Mouse (Mus musculus): ENCODE measurements around the gene Sox6.

The Sox6 gene

DNA sequence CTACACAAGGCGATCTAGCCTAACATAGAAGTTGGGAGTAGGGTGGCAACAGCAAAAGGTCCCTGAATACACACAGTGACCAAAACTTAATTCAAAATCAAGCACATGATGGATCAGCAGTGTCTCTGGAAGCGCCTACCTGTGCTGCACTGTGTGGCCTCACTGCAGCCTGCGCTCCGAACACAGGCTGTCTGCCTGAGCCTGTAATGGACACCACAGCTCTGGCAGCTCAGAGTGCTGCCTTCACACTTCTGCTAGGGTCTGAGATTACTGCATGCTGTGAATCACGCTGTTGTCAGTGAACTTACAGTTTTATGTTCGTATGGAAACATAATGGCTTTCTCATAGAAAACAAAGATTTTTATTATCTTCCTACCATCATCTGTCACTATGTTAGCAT is 532.2 kb downstream of the Sox6 start:
- DNase-seq (ENCODE audit: low read depth in 1 of 2, low spot score in 2 of 2) = no peak

DNA sequence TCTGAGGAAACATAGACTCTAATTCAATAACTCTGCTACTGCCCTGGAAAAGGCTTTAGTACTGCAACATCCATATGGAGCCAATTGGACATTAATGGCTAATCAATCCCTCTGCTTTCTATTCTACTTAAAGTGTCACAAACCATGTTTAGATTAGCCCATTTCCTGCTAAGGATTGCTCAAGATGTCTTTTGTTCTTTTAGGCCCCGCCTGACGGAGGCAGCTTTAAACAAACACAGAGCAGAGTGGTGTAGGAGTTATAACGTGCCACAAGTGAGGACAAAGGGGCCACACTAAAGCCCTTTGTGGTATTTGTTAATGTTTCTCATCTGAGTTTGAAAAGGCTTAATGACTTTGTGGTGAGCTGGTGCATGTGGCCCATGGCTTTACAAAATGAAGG is 537.1 kb downstream of the Sox6 start:
- DNase-seq (ENCODE audit: low read depth in 1 of 2, low spot score in 2 of 2) = no peak

DNA sequence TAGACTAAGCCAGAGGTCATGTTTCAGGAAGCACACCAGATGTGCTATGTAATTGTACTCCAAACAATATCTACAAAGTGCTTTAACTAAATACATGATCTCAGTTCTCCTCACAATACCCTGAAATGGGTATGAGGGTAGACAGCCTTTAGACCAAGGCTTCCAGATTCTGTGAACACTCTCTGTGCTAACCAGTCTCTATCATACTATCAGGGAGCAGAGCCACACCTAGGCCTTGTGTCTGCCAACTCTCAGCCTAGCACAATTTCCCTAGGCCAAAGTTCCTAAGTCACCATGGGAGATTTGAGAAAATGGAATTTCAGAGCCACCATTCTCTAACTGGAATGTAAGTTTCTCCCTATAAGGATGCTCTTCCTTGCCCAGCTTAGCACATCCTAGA is 537.8 kb downstream of the Sox6 start:
- no peak for DNase-seq (ENCODE audit: low read depth in 1 of 2, low spot score in 2 of 2)

DNA sequence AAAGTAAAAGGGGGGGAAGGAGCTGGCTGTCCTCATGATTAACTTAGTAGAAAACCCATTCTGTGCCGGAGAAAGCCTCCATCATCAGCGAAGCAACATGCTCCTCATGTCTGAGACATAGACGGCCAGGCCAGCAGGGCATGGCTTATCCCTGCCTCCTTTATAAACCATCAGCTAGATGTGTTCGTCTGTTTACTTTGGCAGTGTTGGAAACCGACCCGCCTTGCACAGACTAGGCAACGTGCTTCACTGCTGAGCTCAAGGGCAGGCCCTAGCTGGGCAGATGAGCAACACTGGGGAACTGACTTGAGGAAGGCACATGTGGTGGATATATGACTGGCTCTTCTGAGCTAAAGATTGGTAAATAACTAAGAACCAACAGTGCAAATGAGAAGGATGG is 538.4 kb downstream of the Sox6 start:
- DNase-seq (ENCODE audit: low read depth in 1 of 2, low spot score in 2 of 2) = no peak

DNA sequence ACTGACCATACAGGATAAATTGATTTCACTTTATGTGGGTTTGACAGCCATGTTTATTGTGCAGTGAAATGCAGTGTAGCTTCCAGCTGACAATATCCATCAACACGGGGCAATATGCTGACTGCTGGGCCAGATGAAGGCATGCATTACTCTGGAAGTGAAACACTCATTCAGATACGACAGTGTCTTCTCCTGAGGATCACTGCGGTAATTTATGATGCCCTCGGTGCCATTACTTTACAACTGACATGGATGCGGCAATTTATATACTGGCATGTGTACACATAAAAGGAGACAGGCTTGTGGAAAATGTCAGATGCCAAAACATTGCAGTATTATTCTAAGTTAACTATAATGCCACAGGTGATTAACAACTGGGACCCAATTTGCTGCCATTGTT is 546.9 kb downstream of the Sox6 start:
- DNase-seq (ENCODE audit: low read depth in 1 of 2, low spot score in 2 of 2) = no peak

DNA sequence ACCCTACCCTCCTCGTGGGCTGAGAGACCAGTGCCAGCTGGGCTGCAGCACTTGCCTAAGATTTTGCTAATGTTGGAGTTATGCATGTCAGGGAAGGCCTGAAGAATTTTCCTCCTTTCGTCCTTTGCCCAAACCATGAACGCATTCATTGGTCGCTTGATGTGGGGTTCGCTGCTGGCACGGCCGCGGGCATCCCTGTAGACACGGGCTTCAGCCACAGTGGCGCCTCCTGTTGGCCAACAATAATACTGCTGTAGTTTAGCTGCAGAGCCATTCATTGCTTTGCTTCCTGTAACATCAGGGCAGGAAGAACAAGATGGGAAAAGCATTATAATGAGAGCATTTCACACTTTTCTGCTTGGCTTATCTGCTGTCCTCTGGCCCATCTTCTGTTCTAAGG is 549.0 kb downstream of the Sox6 start:
- no peak for DNase-seq (ENCODE audit: low read depth in 1 of 2, low spot score in 2 of 2)

DNA sequence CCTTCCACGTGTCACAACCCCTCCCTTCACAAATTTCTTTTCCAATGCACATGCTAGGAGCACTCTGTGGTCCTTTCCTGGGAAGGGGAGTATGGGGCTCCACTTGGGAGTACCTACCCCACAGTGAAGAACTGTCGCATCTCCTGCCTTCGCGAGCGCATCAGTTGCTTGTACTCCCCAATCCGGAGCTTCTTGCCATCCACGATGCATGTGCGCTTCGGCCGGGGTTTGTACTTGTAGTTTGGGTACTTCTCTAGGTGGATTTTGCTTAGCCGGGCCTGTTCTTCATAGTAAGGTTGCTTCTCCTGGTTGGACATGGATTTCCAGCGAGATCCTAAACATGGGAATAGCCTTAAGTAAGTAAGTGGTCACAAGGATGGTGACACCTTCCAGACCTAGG is 552.2 kb downstream of the Sox6 start:
- no peak for DNase-seq (ENCODE audit: low read depth in 1 of 2, low spot score in 2 of 2)

DNA sequence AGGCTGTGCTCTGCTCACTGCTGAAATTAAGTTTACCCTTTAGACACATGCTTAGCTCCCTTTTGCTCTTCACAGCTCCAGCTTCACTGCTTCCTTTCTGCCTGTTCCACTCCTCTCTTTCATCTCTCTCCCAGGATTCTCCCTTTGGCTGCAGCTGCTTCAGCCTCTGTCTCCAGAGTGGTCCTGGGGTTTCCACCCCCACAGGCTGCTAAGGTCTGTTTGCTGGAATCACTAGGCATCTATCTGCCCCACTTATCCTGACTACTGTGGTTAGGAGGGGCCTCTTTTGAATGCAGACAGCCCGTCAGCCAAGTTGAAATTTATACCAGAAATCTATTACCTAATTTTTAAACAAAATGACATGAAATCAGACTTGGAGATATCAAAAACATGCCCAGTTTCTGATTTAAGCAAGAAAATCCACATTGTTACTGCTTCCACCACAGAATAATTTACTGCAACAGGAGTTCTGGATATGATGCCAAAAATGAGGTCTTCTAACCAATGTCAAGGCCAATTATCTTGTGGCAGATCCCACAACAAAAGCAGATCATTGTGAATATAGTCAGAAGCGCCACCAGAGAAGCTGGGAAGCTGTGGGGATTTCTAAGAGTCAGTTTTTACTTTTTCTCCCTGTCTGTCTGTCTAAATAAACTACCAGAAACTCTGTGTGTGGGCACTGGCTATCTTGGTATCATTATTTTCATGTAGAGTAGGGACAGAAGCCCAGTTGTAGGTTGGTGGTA is 552.8 kb downstream of the Sox6 start:
- DNase-seq (ENCODE audit: low read depth in 1 of 2, low spot score in 2 of 2) = no peak

DNA sequence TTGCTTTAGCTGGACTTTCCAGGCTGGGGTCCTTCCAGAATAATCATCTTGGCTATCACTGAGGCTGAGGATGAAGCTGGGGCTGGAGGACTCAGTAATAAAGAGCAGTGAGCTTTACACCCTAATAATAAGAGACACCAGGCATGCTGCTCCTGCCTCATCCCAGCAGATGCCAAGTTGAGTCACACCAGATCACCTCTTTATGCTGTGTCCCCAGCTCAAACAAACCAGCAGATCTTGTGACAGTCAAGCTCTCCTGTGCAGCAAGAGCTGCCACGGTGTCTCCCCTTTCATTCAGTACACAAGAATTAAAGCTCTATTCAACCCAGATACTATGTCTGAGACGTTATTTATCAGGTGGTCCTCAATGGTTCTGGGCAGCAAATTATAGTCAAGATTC is 560.8 kb downstream of the Sox6 start:
- DNase-seq (ENCODE audit: low read depth in 1 of 2, low spot score in 2 of 2) = no peak

DNA sequence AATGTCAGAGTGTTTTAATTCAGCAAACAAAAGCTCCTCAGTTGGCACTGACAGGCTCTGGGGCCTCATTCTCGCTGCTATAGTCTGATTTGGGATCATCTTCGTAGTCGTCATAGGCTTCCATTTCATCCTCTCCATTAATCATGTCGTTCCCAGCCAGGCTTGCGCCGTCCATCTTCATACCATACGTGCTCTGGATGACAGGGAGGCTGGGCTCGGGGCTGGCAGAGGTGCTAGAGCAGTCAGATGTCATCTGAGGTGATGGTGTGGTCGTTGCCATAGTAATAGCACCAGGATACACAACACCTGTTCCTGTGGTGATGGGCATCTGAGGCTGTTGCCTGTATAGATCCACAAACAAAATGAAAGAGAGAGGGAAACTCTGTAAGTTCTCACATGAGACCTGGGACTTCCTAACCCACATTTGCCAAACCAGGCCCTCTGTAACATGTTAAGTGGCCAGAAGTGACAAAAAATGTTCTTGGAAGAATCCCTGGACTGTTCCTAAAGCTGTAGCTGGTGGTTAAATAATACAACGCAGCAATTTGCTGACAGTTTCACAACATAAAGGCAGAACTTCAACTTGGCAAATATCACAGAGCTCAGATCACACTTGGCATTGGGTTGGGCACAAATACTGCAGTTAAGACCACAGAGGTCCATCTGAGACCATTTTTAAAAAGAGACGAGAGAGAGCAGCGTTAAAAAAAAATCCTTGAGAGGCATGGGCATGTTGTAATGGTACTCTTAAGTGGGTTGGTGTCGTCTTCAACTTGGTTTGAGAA is 561.5 kb downstream of the Sox6 start:
- DNase-seq (ENCODE audit: low read depth in 1 of 2, low spot score in 2 of 2) = no peak

DNA sequence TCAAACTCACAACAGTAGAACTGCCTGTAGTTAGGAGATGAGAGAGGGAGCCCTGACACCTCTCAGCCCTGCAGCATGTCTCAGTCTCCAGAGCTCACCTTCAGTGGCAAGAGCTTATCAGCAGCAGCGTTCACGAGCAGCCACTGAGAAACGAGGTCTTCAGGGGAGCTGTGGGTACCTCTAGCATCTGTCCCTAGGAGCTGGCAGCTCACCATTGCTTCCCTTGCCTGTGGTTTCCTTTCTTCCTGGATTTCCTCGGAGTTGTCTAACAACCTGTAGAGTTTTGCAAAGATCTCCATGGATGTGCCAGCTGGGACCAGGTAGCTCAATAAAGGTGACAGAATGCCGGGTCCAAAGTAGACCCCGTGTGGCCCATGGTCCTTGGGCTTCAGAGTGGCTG is 563.4 kb downstream of the Sox6 start:
- DNase-seq (ENCODE audit: low read depth in 1 of 2, low spot score in 2 of 2) = no peak

DNA sequence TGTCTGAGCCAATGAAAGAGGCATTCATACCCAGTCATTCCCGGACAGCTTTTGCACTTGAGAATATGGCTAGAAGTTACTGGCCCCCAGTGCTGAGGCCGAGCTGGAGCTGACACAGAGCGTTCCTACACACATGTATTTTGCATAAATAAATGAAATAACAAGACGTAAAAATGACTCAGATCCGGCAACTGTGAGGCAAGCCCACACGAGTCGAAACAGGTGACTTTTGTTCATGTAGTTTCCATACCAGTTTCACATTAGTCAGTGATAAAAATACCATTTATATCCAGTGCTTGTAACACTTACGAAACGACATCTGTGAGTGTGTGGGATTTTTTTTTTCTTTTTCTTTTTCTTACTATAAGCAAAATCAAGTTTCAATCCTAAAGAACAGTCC is 564.5 kb downstream of the Sox6 start:
- DNase-seq (ENCODE audit: low read depth in 1 of 2, low spot score in 2 of 2) = no peak

DNA sequence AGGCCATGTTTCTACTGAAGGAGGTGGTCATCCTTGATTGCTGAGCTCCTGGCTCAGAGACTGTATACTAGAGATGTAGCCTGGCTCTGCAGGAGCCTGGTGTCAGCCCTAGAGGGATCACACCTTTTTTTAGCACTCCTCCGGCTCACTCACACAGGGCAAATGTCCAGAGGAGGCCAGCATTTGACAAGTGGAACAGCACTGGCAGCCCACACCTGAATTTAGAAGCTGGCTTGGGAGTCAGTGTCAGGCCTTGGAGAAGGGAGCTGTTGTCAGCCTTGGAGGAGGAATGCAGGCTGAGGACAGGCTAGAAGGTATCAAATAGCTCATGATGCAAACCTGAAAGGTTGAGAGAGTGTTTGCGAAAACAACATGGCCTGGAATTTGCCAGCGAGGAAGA is 565.7 kb downstream of the Sox6 start:
- no peak for DNase-seq (ENCODE audit: low read depth in 1 of 2, low spot score in 2 of 2)

DNA sequence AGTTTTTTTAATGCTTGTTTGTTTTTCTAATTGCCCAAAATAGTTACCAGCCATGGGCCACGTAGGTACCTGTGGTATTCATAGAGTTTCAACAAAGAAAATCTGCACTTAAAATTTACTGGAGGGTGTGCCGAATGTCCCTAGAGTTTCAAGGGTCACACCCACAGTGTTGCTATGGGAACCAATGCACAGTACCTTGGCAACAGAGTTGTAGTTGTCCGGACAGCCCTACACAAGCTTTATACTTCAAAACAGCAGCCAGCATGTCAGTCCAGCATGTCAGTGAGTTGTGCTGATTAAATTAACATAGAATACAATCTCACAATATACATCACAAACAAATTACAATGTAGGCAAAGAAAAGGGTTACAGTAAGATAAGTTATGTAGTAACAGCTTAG is 567.1 kb downstream of the Sox6 start:
- no peak for DNase-seq (ENCODE audit: low read depth in 1 of 2, low spot score in 2 of 2)

DNA sequence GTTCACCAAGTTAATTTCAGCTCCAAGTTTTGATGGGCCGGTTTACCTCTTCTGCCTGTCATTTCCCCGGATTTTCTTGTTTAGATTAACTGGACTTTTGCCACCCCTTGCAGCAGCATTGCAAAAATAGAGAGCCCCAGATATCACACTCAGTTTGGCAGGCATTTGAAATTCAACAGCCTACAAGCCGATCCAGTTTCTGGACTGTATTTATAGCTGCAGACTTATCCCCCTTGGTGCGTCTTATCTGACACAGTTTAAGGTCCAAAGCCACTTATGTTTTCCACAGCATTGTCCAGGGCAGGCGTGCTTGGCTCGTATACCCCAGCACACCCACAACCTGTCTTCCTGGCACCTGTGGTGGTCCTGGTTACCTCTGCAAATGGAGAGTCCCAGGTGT is 571.8 kb downstream of the Sox6 start:
- DNase-seq (ENCODE audit: low read depth in 1 of 2, low spot score in 2 of 2) = no peak

DNA sequence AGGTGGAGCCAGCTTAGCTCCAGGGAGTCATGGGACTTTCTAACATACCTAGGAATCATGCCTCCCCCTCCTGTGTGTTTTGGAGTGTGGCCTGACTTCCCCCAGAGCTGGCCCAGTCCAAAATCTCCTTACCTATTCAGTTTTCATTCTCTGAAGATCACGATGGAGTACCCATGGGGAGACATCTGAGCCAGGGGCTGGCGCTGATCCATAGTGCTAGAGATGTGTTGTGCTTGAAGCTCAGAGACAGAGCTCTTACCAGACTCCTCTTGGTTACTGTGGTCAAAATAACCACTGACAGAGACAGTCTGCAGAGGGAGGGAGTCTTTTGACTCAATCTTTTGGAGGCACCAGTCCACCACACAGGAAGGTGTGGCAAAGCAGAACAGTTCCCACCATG is 575.2 kb downstream of the Sox6 start:
- no peak for DNase-seq (ENCODE audit: low read depth in 1 of 2, low spot score in 2 of 2)

DNA sequence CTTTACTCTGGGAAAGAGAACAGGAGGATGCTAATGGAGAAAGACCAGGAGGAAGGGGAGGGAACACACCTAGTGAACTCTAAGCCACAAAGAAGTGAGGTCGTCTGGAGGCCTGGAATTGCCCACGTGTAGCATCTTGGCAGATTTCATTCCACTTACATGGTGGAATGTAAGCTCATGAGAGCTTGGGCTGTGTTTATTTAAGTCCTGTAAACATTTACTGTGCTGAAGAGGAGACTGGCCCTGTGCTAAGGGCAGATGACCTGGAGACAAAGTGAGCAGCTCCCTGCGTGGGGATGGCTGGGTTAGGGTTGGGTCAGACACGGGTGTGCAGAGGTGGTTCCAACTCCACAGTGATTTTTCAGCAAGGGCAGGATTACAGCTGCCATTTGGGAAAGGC is 576.3 kb downstream of the Sox6 start:
- no peak for DNase-seq (ENCODE audit: low read depth in 1 of 2, low spot score in 2 of 2)

DNA sequence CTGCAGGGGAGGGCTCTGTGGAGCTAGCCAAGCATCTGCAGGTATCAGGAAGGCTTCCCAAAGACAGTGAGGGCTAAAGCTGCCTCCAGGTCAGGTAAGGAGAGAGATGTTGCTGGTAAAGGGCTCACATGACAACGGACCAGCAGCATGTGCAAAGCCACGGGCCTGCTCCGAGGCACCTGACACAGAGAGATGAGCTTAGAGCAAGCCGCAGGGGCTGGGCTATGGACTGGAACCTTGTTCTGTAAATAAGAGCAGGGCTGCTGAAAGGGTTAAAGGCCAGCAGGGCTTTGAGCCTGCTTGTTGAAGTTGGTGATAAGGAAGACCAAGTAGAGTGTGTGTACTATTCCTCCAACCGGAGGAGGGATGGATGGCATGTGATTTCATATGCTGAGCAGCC is 583.6 kb downstream of the Sox6 start:
- DNase-seq (ENCODE audit: low read depth in 1 of 2, low spot score in 2 of 2) = no peak

DNA sequence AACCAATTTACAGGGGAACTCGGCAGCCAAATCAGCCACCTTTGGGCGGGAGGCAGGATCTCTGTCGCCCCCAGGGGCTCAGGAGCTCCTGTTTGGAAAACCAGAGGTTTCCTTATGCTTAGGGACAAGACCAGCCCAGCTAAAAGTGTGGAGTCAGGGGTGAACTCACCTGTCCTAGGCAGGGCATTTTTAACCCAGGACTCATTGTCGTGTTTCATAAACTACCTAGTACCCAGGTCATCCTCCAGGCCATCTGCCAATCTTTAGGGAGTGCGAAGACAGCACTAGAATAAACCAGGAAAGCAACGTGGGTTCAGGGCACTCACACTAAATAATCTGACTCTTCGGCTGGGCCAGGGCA is 584.9 kb downstream of the Sox6 start:
- no peak for DNase-seq (ENCODE audit: low read depth in 1 of 2, low spot score in 2 of 2)

DNA sequence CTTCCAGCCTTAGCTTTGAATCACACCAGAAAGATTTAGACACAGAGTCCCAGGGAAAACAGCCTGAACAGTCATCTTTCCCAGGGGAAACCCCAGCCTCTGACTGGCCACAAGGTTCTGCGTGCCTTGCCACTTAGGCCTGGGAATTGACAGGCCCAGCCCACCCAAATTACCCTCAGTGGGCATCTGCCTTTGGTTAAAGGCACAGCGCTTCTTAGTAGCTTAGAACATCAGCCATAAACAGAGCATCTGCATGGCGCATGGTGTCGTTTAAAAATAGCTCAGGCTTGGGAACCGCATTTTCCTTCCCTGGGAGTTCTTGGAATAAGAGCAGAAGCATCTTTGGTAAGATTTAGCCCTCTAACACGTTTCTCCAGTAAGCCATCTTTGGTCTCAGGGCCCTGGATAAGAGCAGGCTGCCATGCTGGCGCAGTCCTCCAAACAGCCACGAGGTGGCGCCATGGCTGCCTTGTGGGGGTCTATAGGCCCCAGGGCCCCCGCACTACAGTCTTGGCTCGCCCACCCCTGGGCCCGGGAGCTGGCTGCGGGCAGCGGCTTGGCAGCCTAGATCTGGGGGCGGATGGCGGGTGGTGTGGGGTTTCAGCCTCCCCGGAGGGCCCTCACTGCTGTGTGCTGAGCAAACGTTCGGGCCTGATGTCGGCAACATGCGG is 585.4 kb downstream of the Sox6 start:
- no peak for DNase-seq (ENCODE audit: low read depth in 1 of 2, low spot score in 2 of 2)

DNA sequence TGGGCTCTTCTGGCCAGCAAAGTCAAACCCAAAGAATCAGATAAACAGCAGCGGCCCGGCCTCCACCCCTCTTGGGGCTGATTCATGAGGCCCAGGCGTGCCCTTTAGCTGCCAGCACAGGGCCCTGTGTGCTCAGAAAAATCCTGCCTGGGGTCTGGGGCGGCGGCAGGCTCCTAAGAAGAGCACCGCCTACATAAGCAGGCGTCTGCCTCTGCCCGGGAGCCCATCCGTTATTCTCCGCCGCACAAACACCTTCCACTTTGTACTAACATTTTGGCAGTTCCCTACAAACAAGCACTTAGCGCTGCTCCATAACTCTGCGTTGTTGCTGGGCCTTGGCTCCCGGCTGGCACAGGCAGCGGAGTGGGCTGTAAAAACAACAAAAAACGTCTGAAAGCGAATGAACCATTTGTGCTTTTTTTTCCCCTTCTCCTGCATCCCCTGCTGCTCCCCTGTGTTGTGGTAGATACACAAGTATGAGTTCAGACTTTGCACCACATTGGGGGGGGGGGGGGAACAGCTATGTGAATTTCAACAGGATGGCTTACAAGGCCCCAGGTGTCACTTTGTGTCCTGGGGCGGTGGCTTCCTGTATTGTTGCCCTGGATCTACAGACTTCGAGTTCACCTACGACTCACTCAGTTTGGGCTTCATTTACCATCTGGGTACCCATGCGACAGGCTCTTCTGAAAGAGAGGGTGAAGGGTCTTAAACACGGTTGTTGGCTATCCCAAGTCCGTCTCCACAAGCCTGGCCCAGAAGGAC is 588.0 kb downstream of the Sox6 start:
- DNase-seq (ENCODE audit: low read depth in 1 of 2, low spot score in 2 of 2) = no peak
